Mouse (Mus musculus): ENCODE measurements around the gene Nptn.

DNA sequence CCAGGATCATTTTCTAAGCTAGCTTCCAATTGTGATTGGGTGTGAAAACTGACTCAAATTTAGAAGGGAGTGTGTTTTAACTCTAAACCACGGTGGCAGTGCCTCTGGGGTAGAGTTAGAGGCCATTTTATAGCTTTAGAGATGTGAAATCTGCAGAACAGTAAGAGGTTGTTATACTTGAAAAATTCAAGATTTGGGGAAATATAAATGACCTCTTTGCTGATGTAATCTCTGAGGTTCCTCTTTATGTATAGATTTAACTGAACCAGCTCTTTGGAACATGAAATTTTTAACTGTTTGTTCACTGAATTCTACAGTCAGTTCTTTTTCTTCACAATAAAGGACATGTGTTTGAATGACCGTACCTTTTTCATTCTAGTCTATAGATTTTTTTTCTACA, 48.4 kb downstream of the Nptn start:
- TF ChIP-seq CTCF (IDR thresholded peaks at IDR 0.05; ENCODE audit: extremely low read depth, insufficient read depth, low read length): no peak
- no peak for TF ChIP-seq POLR2A (IDR thresholded peaks at IDR 0.05; ENCODE audit: extremely low read depth, insufficient read depth, low read length)
